Mouse (Mus musculus): ENCODE measurements at regions not wholly inside any gene's neighbourhood (a gene's known extent, or its start where the extent isn't known, plus 50 kb on each side); places are given as distances from the start of the nearest gene placed in this dataset.
A peak's percentile ranks its signal among the peaks of the same experiment; 100 is the strongest.

DNA sequence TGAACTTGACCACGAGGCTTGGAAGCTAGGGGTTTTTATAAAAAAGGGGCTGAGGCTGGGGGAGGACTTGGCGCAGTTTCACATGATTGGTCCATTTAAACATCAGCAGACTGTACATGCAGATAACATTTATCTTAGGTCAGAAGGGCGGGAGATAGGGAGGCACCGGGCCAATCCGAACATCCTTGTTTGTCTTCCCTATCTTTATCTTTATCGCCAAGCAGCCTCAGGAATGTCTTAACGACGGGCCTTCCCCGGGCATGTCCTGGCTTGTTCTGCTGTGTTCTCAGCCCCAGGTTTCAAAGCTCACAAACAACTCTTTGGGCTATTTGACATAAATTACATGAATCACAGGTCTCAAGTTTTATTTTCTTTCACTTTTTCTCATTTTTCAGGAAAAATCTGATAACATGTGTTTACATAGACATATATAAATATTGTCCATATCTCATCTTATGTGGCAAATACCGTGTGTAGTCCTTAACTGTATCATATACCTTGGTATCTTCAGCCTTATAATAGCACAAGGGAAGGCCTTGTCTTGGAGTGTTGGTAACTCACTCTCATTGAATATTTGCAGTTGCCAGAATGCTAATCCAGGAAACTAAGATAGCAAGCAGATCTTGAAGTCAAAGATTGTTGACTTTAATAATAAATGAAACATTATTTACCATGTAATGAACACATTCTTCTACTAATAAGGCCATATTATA, 931.0 kb downstream of the A830018L16Rik start:
- H3K27me3 ChIP-seq (ENCODE audit: control insufficient read depth, insufficient read depth, low read length) = no peaks in the 10 kb centered on the region
- no peak overlapping the region for H3K4me2 ChIP-seq (ENCODE audit: low read depth, low read length)
- WGBS = 46% methylated on average over 10 of the region's 10 CpGs
- H3K27ac ChIP-seq (ENCODE audit: low read depth) = no peak overlapping the region
- H3K9ac ChIP-seq (replicated peaks; ENCODE audit: low read depth, low read length) = no peak overlapping the region
- TF ChIP-seq EP300 (IDR thresholded peaks at IDR 0.05; ENCODE audit: low read depth) (no peak), CTCF (IDR thresholded peaks at IDR 0.05; ENCODE audit: low read depth) (no peak)
- DNase-seq (ENCODE audit: low spot score) = no peak
- no peaks in the 10 kb centered on the region for H3K4me1 ChIP-seq (ENCODE audit: control insufficient read depth, insufficient read depth)
- no peak overlapping the region for H3K4me3 ChIP-seq (ENCODE audit: low read depth, low read length)
- no peaks in the 10 kb centered on the region for H3K36me3 ChIP-seq (replicated peaks; ENCODE audit: control insufficient read depth, insufficient read depth, low read length)
- H3K9me3 ChIP-seq (replicated peaks; ENCODE audit: control insufficient read depth, low read length) = peaks cover 6% of the 10 kb centered on the region; the same call in 1 of the 2 replicates
- no peak for ATAC-seq (ENCODE audit: insufficient read depth, low read depth)

DNA sequence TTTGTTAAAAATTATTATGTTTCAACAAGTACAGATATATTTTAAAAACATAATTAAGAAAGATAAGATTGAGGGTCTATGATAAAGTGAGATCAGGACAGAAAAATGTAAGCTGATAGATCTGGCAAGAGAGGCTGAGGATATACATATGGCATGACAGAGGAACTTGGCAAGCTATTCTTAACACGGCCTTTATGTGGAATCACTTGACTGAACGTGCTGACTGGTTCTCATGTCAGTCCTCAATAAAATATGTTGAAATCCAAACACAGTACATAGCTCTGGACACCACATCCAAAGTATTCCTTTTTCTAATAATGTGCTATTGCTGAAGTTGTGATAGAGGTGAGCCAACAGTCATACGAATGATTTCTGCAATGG, 931.5 kb downstream of the A830018L16Rik start:
- Histone ChIP-seq H3K4me3 (ENCODE audit: low read depth, low read length) (no peak overlapping the region), H3K4me1 (ENCODE audit: control insufficient read depth, insufficient read depth) (no peaks in the 10 kb centered on the region), H3K36me3 (replicated peaks; ENCODE audit: control insufficient read depth, insufficient read depth, low read length) (no peaks in the 10 kb centered on the region), H3K4me2 (ENCODE audit: low read depth, low read length) (no peak overlapping the region), H3K9me3 (replicated peaks; ENCODE audit: control insufficient read depth, low read length) (peaks cover 6% of the 10 kb centered on the region; the same call in 1 of the 2 replicates), H3K27me3 (ENCODE audit: control insufficient read depth, insufficient read depth, low read length) (no peaks in the 10 kb centered on the region), H3K9ac (replicated peaks; ENCODE audit: low read depth, low read length) (no peak overlapping the region), H3K27ac (ENCODE audit: low read depth) (no peak overlapping the region)
- WGBS = 32% methylated on average over 3 of the region's 3 CpGs
- ATAC-seq (ENCODE audit: insufficient read depth, low read depth) (no peak), DNase-seq (ENCODE audit: low spot score) (peak; percentile 12)
- no peak for TF ChIP-seq EP300 (IDR thresholded peaks at IDR 0.05; ENCODE audit: low read depth)
- no peak for TF ChIP-seq CTCF (IDR thresholded peaks at IDR 0.05; ENCODE audit: low read depth)

DNA sequence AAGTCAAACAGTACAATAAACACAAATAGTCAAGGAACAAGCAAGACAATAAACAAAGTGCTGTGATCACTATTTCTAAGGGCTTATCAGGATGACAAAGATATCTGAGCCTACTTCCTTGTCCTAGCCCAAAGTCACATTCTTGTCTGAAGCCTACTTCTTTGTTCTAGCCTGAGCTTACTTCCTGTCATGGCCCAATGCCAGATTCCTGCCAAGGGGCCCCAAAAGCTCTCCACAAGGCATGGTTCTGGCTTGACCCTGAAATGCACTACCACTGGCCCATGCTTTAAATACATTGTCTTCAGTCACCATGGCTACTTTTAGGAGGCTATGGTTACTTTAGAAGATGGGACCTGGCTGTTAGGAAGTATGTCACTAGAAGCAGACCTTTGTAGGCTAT, 940.6 kb downstream of the A830018L16Rik start:
- TF ChIP-seq CTCF (IDR thresholded peaks at IDR 0.05; ENCODE audit: low read depth) (no peak), EP300 (IDR thresholded peaks at IDR 0.05; ENCODE audit: low read depth) (no peak)
- DNase-seq (ENCODE audit: low spot score) (no peak), ATAC-seq (ENCODE audit: insufficient read depth, low read depth) (no peak)
- H3K9ac ChIP-seq (replicated peaks; ENCODE audit: low read depth, low read length) = no peak overlapping the region
- no peaks in the 10 kb centered on the region for H3K27me3 ChIP-seq (ENCODE audit: control insufficient read depth, insufficient read depth, low read length)
- H3K4me1 ChIP-seq (ENCODE audit: control insufficient read depth, insufficient read depth) = no peaks in the 10 kb centered on the region
- peaks cover 5% of the 10 kb centered on the region for H3K9me3 ChIP-seq (replicated peaks; ENCODE audit: control insufficient read depth, low read length)
- no peak overlapping the region for H3K4me3 ChIP-seq (ENCODE audit: low read depth, low read length)
- no peak overlapping the region for H3K4me2 ChIP-seq (ENCODE audit: low read depth, low read length)
- no peaks in the 10 kb centered on the region for H3K36me3 ChIP-seq (replicated peaks; ENCODE audit: control insufficient read depth, insufficient read depth, low read length)
- H3K27ac ChIP-seq (ENCODE audit: low read depth) = no peak overlapping the region

DNA sequence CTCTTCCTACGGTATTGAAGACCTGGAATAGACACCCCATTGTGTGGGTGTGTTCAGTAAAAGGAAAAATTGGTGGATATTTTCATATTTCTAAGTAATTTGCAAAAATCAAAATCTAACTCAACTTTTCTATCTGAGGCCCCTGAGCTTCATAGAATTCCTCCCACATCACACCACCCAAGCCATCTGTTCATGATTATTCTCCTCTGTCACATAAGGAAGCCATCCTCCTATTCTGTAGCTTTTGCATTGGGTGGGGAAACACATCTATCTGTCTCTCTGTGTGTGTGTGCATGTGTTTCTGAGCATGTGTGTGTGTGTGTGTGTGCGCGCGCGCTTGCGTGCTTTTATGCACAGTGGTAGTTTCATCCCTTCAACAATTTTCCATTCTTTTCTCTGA, 954.0 kb downstream of the A830018L16Rik start:
- Histone ChIP-seq H3K27me3 (ENCODE audit: control insufficient read depth, insufficient read depth, low read length) (no peaks in the 10 kb centered on the region), H3K4me3 (ENCODE audit: low read depth, low read length) (no peak overlapping the region), H3K4me1 (ENCODE audit: control insufficient read depth, insufficient read depth) (no peaks in the 10 kb centered on the region), H3K27ac (ENCODE audit: low read depth) (no peak overlapping the region), H3K36me3 (replicated peaks; ENCODE audit: control insufficient read depth, insufficient read depth, low read length) (no peaks in the 10 kb centered on the region), H3K4me2 (ENCODE audit: low read depth, low read length) (no peak overlapping the region), H3K9me3 (replicated peaks; ENCODE audit: control insufficient read depth, low read length) (peaks cover 3% of the 10 kb centered on the region; the same call in 1 of the 2 replicates), H3K9ac (replicated peaks; ENCODE audit: low read depth, low read length) (no peak overlapping the region)
- no peak for ATAC-seq (ENCODE audit: insufficient read depth, low read depth)
- no peak for DNase-seq (ENCODE audit: low spot score)
- TF ChIP-seq EP300 (IDR thresholded peaks at IDR 0.05; ENCODE audit: low read depth) (no peak), CTCF (IDR thresholded peaks at IDR 0.05; ENCODE audit: low read depth) (no peak)
- WGBS = 89% methylated on average over 6 of the region's 6 CpGs

DNA sequence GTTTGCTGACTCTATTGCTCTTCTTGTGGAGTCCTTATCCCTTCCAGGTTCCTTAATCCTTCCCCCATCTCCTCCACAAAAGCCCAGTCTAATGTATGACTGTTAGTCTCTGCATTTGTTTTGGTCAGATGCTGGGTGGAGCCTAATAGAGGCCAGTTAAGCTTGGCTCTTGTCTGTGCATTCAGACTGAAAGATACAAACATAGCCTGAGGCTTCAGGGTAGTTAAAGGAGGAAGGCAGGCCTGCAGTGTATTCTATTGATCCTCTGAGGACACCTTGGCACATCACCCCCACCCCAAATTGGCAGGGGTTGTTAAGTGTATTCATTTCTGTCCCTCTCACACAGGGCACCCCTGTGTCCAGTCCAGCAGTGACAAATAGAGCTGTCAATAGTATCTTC, 959.1 kb downstream of the A830018L16Rik start:
- no peak overlapping the region for H3K9ac ChIP-seq (replicated peaks; ENCODE audit: low read depth, low read length)
- ATAC-seq (ENCODE audit: insufficient read depth, low read depth) (no peak), DNase-seq (ENCODE audit: low spot score) (no peak)
- TF ChIP-seq CTCF (IDR thresholded peaks at IDR 0.05; ENCODE audit: low read depth) = no peak
- TF ChIP-seq EP300 (IDR thresholded peaks at IDR 0.05; ENCODE audit: low read depth) = no peak
- no peak overlapping the region for H3K4me3 ChIP-seq (ENCODE audit: low read depth, low read length)
- no peak overlapping the region for H3K27ac ChIP-seq (ENCODE audit: low read depth)
- peaks cover 3% of the 10 kb centered on the region; the same call in 1 of the 2 replicates for H3K9me3 ChIP-seq (replicated peaks; ENCODE audit: control insufficient read depth, low read length)
- no peak overlapping the region for H3K4me2 ChIP-seq (ENCODE audit: low read depth, low read length)
- no peaks in the 10 kb centered on the region for H3K27me3 ChIP-seq (ENCODE audit: control insufficient read depth, insufficient read depth, low read length)
- H3K36me3 ChIP-seq (replicated peaks; ENCODE audit: control insufficient read depth, insufficient read depth, low read length) = no peaks in the 10 kb centered on the region
- H3K4me1 ChIP-seq (ENCODE audit: control insufficient read depth, insufficient read depth) = no peaks in the 10 kb centered on the region

Measured in heart, postnatal 0 days (tissue).